Mouse (Mus musculus) liver, embryonic 14.5 days (tissue): ENCODE measurements around the gene Cyb5b. TPM values are rescaled to one million over a fixed set of nuclear protein-coding genes. Genes with fewer than 3 reads are reported as not detected.

Source experiments
- ATAC-seq: fragments of 200-750 bp; cut with Nextera tagmentation; 2 replicates; pipeline ENCODE4 v1.8.0; 2017; ENCODE audit warnings: moderate number of reproducible peaks, mild to moderate bottlenecking, moderate library complexity; ENCODE audit not compliant: insufficient read depth
- DNase-seq, 3 experiments: peaks; one replicate each; pipeline ENCODE4 v3.0.0-alpha.2; 2012 to 2013; ENCODE audit warnings: low read depth in 3 of 3, low spot score in 3 of 3
- H3K27ac ChIP-seq: fragments of 300-500 bp; sonication (generic); 2 replicates; pipeline ENCODE4 v1.5.1; 2014; ENCODE audit warnings: moderate library complexity, mild to moderate bottlenecking, control low read depth, inconsistent platforms
- H3K27me3 ChIP-seq: fragments of 300-500 bp; sonication (generic); 2 replicates; pipeline ENCODE4 v1.6.1; 2014; ENCODE audit warnings: mild to moderate bottlenecking, low read length, moderate library complexity; ENCODE audit not compliant: control insufficient read depth, insufficient read depth
- H3K36me3 ChIP-seq: fragments of 300-500 bp; sonication (generic); replicated peaks from 2 replicates; pipeline ENCODE4 v1.6.1; 2014; ENCODE audit warnings: low read depth; ENCODE audit not compliant: control insufficient read depth, insufficient read depth
- H3K4me1 ChIP-seq, 2 experiments: fragments of 200-500 bp in 1 of 2; fragments of 300-500 bp in 1 of 2; sonication (generic) in 1 of 2; replicated peaks; 2 replicates each; pipeline ENCODE4 v1.6.1; 2012 to 2014; ENCODE audit warnings: antibody characterized with exemption in 1 of 2, inconsistent platforms in 1 of 2, low read length in 1 of 2; ENCODE audit not compliant: control insufficient read depth in 2 of 2, insufficient read depth in 2 of 2
- H3K4me2 ChIP-seq: fragments of 300-500 bp; sonication (generic); 2 replicates; pipeline ENCODE4 v1.6.1; 2014; ENCODE audit warnings: low read depth, mild to moderate bottlenecking, control low read depth, moderate library complexity
- H3K4me3 ChIP-seq, 2 experiments: fragments of 200-500 bp in 1 of 2; fragments of 300-500 bp in 1 of 2; sonication (generic) in 1 of 2; 2 replicates each; pipeline ENCODE4 v1.5.1; 2012 to 2014; ENCODE audit warnings: low read depth in 2 of 2, low read length in 2 of 2, mild to moderate bottlenecking in 2 of 2, control low read depth in 1 of 2, inconsistent platforms in 1 of 2, moderate library complexity in 1 of 2; ENCODE audit not compliant: insufficient read depth in 1 of 2
- H3K9ac ChIP-seq: fragments of 300-500 bp; sonication (generic); replicated peaks from 2 replicates; pipeline ENCODE4 v1.6.1; 2014; ENCODE audit warnings: mild to moderate bottlenecking, control low read depth, moderate library complexity
- H3K9me3 ChIP-seq: fragments of 300-500 bp; sonication (generic); 2 replicates; pipeline ENCODE4 v1.6.1; 2016; ENCODE audit warnings: low read length, mixed read lengths; ENCODE audit not compliant: control insufficient read depth
- CTCF ChIP-seq: IDR thresholded peaks from 2 replicates; pipeline ENCODE4 v1.5.1; 2016; ENCODE audit warnings: antibody characterized with exemption, low read depth, control low read depth
- EP300 ChIP-seq: IDR thresholded peaks from 2 replicates; pipeline ENCODE4 v1.6.1; 2016; ENCODE audit warnings: antibody characterized with exemption, low read depth
- WGBS: fragments of 180-500 bp; shearing (Covaris S2); extraction: QIAGEN DNeasy Blood & Tissue Kit; methylation state at CpG from one replicate; pipeline ENCODE4 v1.1.7; 2014; ENCODE audit not compliant: insufficient replicate concordance; 5-methylcytosine and 5-hydroxymethylcytosine counted together
- polyA plus RNA-seq, 2 experiments: library from polyadenylated mRNA; depleted of rRNA in 1 of 2; stranded (reverse) in 1 of 2; unstranded in 1 of 2; fragments of >200 nt; fragmentation: Nextera tagmentation in 1 of 2; extraction: Ambion mirVana in 1 of 2; gene quantifications; 2 replicates each; pipeline versions ENCODE4 v1.2.1 to v1.2.3; 2012 to 2014

Cyb5b gene
- polyA plus RNA-seq, 2 experiments = 21.1 to 25.6 TPM

DNA sequence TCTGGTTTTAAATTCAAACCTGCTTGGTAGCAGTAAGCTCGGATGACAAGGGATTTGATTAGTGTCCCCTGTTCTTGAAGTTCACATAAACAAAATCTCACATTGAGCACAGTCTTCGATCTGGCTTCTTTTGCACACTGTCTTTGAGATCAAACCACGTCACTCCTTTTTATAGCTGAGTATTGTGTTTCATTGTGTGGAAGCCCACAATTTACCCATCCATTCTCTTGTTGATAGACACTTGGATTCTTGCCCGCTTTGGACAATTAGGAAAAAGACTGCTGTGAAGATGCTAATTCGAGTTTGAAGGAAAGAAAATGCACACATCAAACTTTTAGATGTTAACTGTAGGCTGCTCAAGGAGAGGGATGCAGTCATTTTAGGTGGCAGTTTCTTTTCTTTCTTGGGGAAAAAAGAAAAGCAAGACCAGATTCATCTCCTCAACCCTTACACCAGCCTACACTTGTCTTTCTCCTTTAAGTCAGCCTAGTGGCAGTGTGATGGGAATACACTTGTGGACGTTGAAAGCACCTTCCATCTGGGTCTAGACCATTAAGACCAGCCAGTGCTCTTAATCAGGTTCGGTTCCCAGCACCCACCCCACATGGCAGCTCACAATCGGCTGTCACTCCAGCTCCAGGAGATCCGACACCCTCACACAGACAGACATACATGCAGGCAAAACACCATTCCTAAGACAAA is 39.7 kb upstream of the Cyb5b start:
- no peaks in the 10 kb centered on the region for H3K9me3 ChIP-seq
- no peak overlapping the region for H3K9ac ChIP-seq
- H3K36me3 ChIP-seq = no peaks in the 10 kb centered on the region
- H3K4me1 ChIP-seq = peaks cover 0 to 6% of the 10 kb centered on the region in 2 experiments; a peak in 2 of 4 replicates
- no peak overlapping the region for H3K4me2 ChIP-seq
- H3K27ac ChIP-seq = no peak overlapping the region
- TF ChIP-seq CTCF (no peak), EP300 (no peak)
- ATAC-seq = no peak
- H3K27me3 ChIP-seq = no peaks in the 10 kb centered on the region
- no peak for DNase-seq
- H3K4me3 ChIP-seq = no peak overlapping the region
- WGBS = 68% methylated on average over 9 of the region's 9 CpGs

DNA sequence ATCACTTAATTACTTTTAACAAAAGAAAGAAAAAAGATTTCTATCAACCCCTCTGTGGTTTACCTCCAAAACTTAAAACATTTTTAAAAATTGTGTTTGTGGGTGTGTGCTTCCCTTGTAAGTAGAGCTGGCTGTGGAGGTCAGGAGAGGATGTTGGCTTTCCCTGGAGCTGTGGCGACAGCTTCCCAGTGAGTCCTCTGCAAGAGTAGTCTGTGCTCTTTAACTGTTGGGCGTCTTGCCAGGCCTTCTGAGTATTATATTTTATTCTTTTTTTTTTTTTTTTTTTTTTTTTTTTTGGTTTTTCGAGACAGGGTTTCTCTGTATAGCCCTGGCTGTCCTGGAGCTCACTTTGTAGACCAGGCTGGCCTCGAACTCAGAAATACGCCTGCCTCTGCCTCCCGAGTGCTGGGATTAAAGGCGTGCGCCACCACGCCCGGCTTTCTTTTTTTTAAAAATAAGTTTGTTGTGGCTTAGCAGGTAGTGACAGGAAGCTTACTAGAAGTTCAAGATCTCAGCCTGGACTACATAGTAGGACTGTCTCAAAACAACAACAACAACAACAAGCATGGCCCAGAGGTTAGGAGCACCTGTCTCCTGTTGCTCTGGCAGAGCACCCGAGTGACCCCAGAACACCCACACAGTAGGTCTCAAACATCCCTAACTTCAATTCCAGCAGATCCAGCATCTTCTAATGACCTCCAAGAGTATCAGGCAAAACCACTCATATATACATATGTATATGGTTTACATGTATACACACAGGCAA is 38.9 kb upstream of the Cyb5b start:
- DNase-seq = no peak
- WGBS = 79% methylated on average over 10 of the region's 11 CpGs

DNA sequence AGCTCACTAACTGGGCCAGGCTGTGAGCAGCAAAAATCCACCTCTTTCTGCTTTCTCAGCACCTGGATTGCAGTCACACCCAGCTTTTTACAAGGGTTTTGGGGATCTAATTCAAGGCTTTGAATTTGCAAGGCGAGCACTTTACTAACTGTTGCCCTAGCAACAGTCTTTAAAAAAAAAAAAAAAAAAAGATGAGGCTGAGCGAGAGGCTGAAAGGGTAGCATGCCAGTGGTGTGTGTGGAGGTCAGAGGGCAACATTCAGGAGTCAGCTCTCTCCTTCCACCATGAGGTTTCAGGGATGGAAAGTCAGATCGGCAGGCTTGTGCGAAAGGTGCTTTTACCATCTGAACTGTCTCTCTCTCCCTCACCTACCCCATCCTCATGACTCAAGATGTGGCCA is 37.2 kb upstream of the Cyb5b start:
- Histone ChIP-seq H3K4me2 (no peak overlapping the region), H3K27me3 (no peaks in the 10 kb centered on the region), H3K27ac (no peak overlapping the region), H3K9ac (no peak overlapping the region), H3K36me3 (no peaks in the 10 kb centered on the region), H3K4me3 (no peak overlapping the region), H3K9me3 (no peaks in the 10 kb centered on the region), H3K4me1 (peaks cover 0 to 6% of the 10 kb centered on the region in 2 experiments; a peak in 3 of 4 replicates)
- no peak for DNase-seq
- no peak for TF ChIP-seq EP300
- TF ChIP-seq CTCF = no peak
- WGBS = 72% methylated on average over 4 of the region's 4 CpGs
- ATAC-seq = no peak

More for the DNA sequence above, 38.9 kb upstream of the Cyb5b start:
- no peak overlapping the region for H3K4me2 ChIP-seq
- TF ChIP-seq CTCF (no peak), EP300 (no peak)
- ATAC-seq = no peak
- peaks cover 0 to 6% of the 10 kb centered on the region in 2 experiments; a peak in 3 of 4 replicates for H3K4me1 ChIP-seq
- H3K27me3 ChIP-seq = no peaks in the 10 kb centered on the region
- H3K9me3 ChIP-seq = no peaks in the 10 kb centered on the region
- H3K4me3 ChIP-seq = no peak overlapping the region
- no peaks in the 10 kb centered on the region for H3K36me3 ChIP-seq
- H3K27ac ChIP-seq = no peak overlapping the region
- H3K9ac ChIP-seq = no peak overlapping the region

DNA sequence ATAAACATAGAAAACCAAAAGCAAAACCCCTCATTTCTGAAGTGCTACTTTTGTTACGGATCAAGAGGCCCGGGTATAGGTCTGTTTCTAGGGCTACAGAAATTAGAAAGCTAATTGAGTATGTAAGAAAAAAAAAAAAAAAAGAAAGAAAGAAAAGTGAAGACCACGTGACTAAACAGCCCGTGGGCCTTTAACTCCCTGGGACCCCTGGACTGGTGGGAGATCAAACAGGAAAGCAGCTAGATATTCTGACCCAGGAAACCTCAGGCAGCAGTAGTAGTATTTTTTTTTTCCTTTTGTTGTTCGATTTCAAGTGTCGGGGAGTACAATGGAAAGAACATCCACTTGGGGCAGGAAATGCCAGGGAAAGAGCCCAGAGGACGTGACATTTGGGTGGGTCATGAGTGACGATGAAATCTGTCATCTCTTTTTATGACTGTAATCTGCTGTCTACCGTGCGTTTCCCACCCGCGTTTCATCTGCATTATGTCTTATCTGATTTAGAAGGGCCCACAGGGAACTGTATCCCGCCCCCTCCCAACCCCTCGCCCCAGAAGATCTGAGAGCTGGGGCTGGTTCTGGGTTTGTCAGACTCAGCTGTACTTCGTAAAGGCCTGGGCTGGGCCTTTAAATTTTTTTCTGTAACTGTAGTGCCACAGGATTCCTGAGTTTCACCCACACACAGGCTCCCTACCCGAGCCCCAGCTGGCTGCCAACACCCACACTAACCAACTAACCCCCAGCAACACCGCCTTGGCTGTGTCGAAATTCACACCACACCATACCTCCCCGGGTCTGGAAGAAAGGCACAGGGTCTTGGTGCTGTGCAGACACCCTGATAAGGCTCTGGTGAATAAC is 36.1 kb upstream of the Cyb5b start:
- no peak for TF ChIP-seq EP300
- no peak for TF ChIP-seq CTCF
- Histone ChIP-seq H3K9ac (no peak overlapping the region), H3K4me1 (peaks cover 0 to 8% of the 10 kb centered on the region in 2 experiments; a peak in 3 of 4 replicates), H3K36me3 (no peaks in the 10 kb centered on the region), H3K4me3 (no peak overlapping the region), H3K27ac (no peak overlapping the region), H3K27me3 (no peaks in the 10 kb centered on the region), H3K9me3 (no peaks in the 10 kb centered on the region), H3K4me2 (peak overlapping the region; percentile 37)
- no peak for ATAC-seq
- no peak for DNase-seq
- 23% methylated on average over 19 of the region's 19 CpGs for WGBS
